Mouse (Mus musculus): Measurements from ENCODE around the gene Eif2d. TPM values are rescaled to one million over a fixed set of nuclear protein-coding genes. Genes with fewer than 3 reads are reported as not detected.

Eif2d gene
- polyA plus RNA-seq, 1 experiment from 2014 or later = 15.6 TPM

GRCm38 (mm10) chr1:131161091-131161490 is 8.1 kb downstream of the Eif2d start:
- 83% methylated on average over 11 of the region's 11 CpGs for WGBS (ENCODE audit: missing documents)

GRCm38 (mm10) chr1:131164427-131164826 is 11.4 kb downstream of the Eif2d start:
- Histone ChIP-seq H3K27ac (no peak overlapping the region), H3K36me3 (ENCODE audit: inconsistent target) (peaks cover 71% of the 10 kb centered on the region), H3K4me3 (ENCODE audit: inconsistent target) (no peak overlapping the region), H3K79me2 (ENCODE audit: inconsistent target) (no peaks in the 10 kb centered on the region)
- WGBS (ENCODE audit: missing documents) = 90% methylated on average over 6 of the region's 6 CpGs

More at GRCm38 (mm10) chr1:131161091-131161490, 8.1 kb downstream of the Eif2d start:
- H3K36me3 ChIP-seq (ENCODE audit: inconsistent target) = peaks cover 54% of the 10 kb centered on the region
- H3K4me3 ChIP-seq (ENCODE audit: inconsistent target) = no peak overlapping the region
- H3K27ac ChIP-seq = no peak overlapping the region
- H3K79me2 ChIP-seq (ENCODE audit: inconsistent target) = no peaks in the 10 kb centered on the region

- no peak overlapping the region for H3K27ac ChIP-seq
- H3K4me3 ChIP-seq (ENCODE audit: inconsistent target) = no peak overlapping the region
- whole genome bisulfite sequencing (ENCODE audit: missing documents) = 91% methylated on average over 9 of the region's 10 CpGs
- H3K79me2 ChIP-seq (ENCODE audit: inconsistent target) = no peaks in the 10 kb centered on the region
- H3K36me3 ChIP-seq (ENCODE audit: inconsistent target) = peaks cover 83% of the 10 kb centered on the region
Measured at GRCm38 (mm10) chr1:131167612-131168011, 14.6 kb downstream of the Eif2d start.

GRCm38 (mm10) chr1:131173001-131173400 is 20.0 kb downstream of the Eif2d start:
- H3K36me3 ChIP-seq (ENCODE audit: inconsistent target) = peaks cover 70% of the 10 kb centered on the region
- WGBS (ENCODE audit: missing documents) = 92% methylated on average over 5 of the region's 7 CpGs
- H3K4me3 ChIP-seq (ENCODE audit: inconsistent target) = no peak overlapping the region
- H3K27ac ChIP-seq = no peak overlapping the region
- no peaks in the 10 kb centered on the region for H3K79me2 ChIP-seq (ENCODE audit: inconsistent target)

- H3K4me3 ChIP-seq (ENCODE audit: inconsistent target) = no peak overlapping the region
- peaks cover 70% of the 10 kb centered on the region for H3K36me3 ChIP-seq (ENCODE audit: inconsistent target)
- H3K27ac ChIP-seq = no peak overlapping the region
- H3K79me2 ChIP-seq (ENCODE audit: inconsistent target) = no peaks in the 10 kb centered on the region
- WGBS (ENCODE audit: missing documents) = 36% methylated on average over 6 of the region's 6 CpGs
Measured at GRCm38 (mm10) chr1:131173809-131174208, 20.8 kb downstream of the Eif2d start.

- Histone ChIP-seq H3K36me3 (ENCODE audit: inconsistent target) (peaks cover 69% of the 10 kb centered on the region), H3K27ac (no peak overlapping the region), H3K79me2 (ENCODE audit: inconsistent target) (no peaks in the 10 kb centered on the region), H3K4me3 (ENCODE audit: inconsistent target) (no peak overlapping the region)
- WGBS (ENCODE audit: missing documents) = 75% methylated on average over 11 of the region's 12 CpGs
Measured at GRCm38 (mm10) chr1:131174299-131174861, 21.4 kb downstream of the Eif2d start.

GRCm38 (mm10) chr1:131175189-131175588 is 22.2 kb downstream of the Eif2d start:
- WGBS (ENCODE audit: missing documents) = 92% methylated on average over 1 of the region's 1 CpGs
- H3K4me3 ChIP-seq (ENCODE audit: inconsistent target) = no peak overlapping the region
- H3K27ac ChIP-seq = no peak overlapping the region
- peaks cover 70% of the 10 kb centered on the region for H3K36me3 ChIP-seq (ENCODE audit: inconsistent target)
- H3K79me2 ChIP-seq (ENCODE audit: inconsistent target) = no peaks in the 10 kb centered on the region; the same call in 1 of the 2 replicates

GRCm38 (mm10) chr1:131175819-131176218 is 22.8 kb downstream of the Eif2d start:
- WGBS (ENCODE audit: missing documents) = 82% methylated on average over 7 of the region's 8 CpGs
- Histone ChIP-seq H3K27ac (no peak overlapping the region), H3K79me2 (ENCODE audit: inconsistent target) (no peaks in the 10 kb centered on the region; the same call in 1 of the 2 replicates), H3K36me3 (ENCODE audit: inconsistent target) (peaks cover 70% of the 10 kb centered on the region), H3K4me3 (ENCODE audit: inconsistent target) (no peak overlapping the region)

- no peak overlapping the region for H3K4me3 ChIP-seq (ENCODE audit: inconsistent target)
- WGBS (ENCODE audit: missing documents) = 93% methylated on average over 4 of the region's 4 CpGs
- peaks cover 64% of the 10 kb centered on the region for H3K36me3 ChIP-seq (ENCODE audit: inconsistent target)
- peaks cover 6% of the 10 kb centered on the region for H3K79me2 ChIP-seq (ENCODE audit: inconsistent target)
- H3K27ac ChIP-seq = no peak overlapping the region
Measured at GRCm38 (mm10) chr1:131177249-131177648, 24.3 kb downstream of the Eif2d start.

GRCm38 (mm10) chr1:131178083-131178482 is 25.1 kb downstream of the Eif2d start:
- Histone ChIP-seq H3K79me2 (ENCODE audit: inconsistent target) (peaks cover 14% of the 10 kb centered on the region), H3K36me3 (ENCODE audit: inconsistent target) (peaks cover 56% of the 10 kb centered on the region), H3K4me3 (ENCODE audit: inconsistent target) (no peak overlapping the region)

GRCm38 (mm10) chr1:131180386-131180785 is 27.4 kb downstream of the Eif2d start:
- no peak overlapping the region for H3K4me3 ChIP-seq (ENCODE audit: inconsistent target)
- peaks cover 34% of the 10 kb centered on the region for H3K79me2 ChIP-seq (ENCODE audit: inconsistent target)
- no peak overlapping the region for H3K27ac ChIP-seq
- H3K36me3 ChIP-seq (ENCODE audit: inconsistent target) = peaks cover 51% of the 10 kb centered on the region
- 94% methylated on average over 7 of the region's 7 CpGs for WGBS (ENCODE audit: missing documents)

More at GRCm38 (mm10) chr1:131178083-131178482, 25.1 kb downstream of the Eif2d start:
- H3K27ac ChIP-seq = no peak overlapping the region
- 51% methylated on average over 5 of the region's 5 CpGs for WGBS (ENCODE audit: missing documents)

GRCm38 (mm10) chr1:131181642-131182527 is 28.9 kb downstream of the Eif2d start:
- 64% methylated on average over 9 of the region's 9 CpGs for WGBS (ENCODE audit: missing documents)
- Histone ChIP-seq H3K79me2 (ENCODE audit: inconsistent target) (peaks cover 49% of the 10 kb centered on the region), H3K36me3 (ENCODE audit: inconsistent target) (peaks cover 38% of the 10 kb centered on the region), H3K4me3 (ENCODE audit: inconsistent target) (no peak overlapping the region), H3K27ac (no peak overlapping the region)

GRCm38 (mm10) chr1:131183201-131183600 is 30.2 kb downstream of the Eif2d start:
- peak overlapping the region; percentile 35; the same call in 1 of the 2 replicates for H3K27ac ChIP-seq
- peaks cover 62% of the 10 kb centered on the region for H3K79me2 ChIP-seq (ENCODE audit: inconsistent target)
- 33% methylated on average over 7 of the region's 7 CpGs for WGBS (ENCODE audit: missing documents)
- H3K36me3 ChIP-seq (ENCODE audit: inconsistent target) = peaks cover 27% of the 10 kb centered on the region
- H3K4me3 ChIP-seq (ENCODE audit: inconsistent target) = no peak overlapping the region

GRCm38 (mm10) chr1:131184253-131184955 is 31.4 kb downstream of the Eif2d start:
- H3K36me3 ChIP-seq (ENCODE audit: inconsistent target) = peaks cover 20% of the 10 kb centered on the region
- H3K79me2 ChIP-seq (ENCODE audit: inconsistent target) = peaks cover 73% of the 10 kb centered on the region
- no peak overlapping the region for H3K4me3 ChIP-seq (ENCODE audit: inconsistent target)
- H3K27ac ChIP-seq = peak overlapping the region; percentile 55
- 37% methylated on average over 8 of the region's 9 CpGs for WGBS (ENCODE audit: missing documents)

Data from macrophage (primary cell).